14 mouse cellular contexts compared by ENCODE assay signal in genomic region chr7:29541608-29542007, GRCm38 (mm10).
DNase-seq lines count a peak whose midpoint lies in the region.
"Had no signal": no experiment of that assay in that cellular context is flagged by ENCODE, and none has a peak within 500 bp of the region (broad histone marks: within the 10 kb centered on the region; RNA-seq: fewer than 3 reads in every experiment).

No protein-coding gene starts in this region.

- DNase-seq in ES-CJ7 (ENCODE audit: low read depth, low spot score), result peak; percentile 59
- DNase-seq in R1 (ENCODE audit: low read depth, low spot score), result peak; percentile 69
- no peak for DNase-seq in frontal cortex, postnatal 25 days (ENCODE audit: low spot score in 2 of 2)
- DNase-seq in layer of hippocampus, adult 9-11 months, result no peak
- no peak for DNase-seq in urinary bladder, postnatal 14 days (ENCODE audit: low spot score)
- DNase-seq: adrenal gland, adult 8-10 months; adrenal gland, postnatal 14 days; cerebellum, adult 11 months; cerebellum, adult 18-20 months; cerebellum, adult 8-10 months; cerebellum, adult 9-11 months; cerebellum, postnatal 14 days; cerebellum, postnatal 36 days; embryo, embryonic 11 days had no signal

Comparison
In these comparisons a context has a peak if more than half of its experiments do, and no peak if none do; other contexts are left out.
1. DNase-seq: peak in ES-CJ7 (single experiment) and R1 (single experiment); none in frontal cortex, postnatal 25 days (0 of 2), layer of hippocampus, adult 9-11 months (single experiment) and urinary bladder, postnatal 14 days (single experiment).